Mouse (Mus musculus): Measurements from ENCODE around the gene Polr3gl.
"Not testable (repeated sequence)": the region's sequence is repeated elsewhere in the genome, so short reads cannot be mapped to it uniquely, and the experiment has no call there.

Polr3gl gene

GRCm38 (mm10) chr3:96593790-96594560, at the start of gene Polr3gl:
Gene Polr3gl, minus strand, starts transcription at chr3:96594181.
- peak; percentile 94 for DNase-seq (ENCODE audit: low read depth)

- DNase-seq (ENCODE audit: low read depth): peak; percentile 61
Observed at GRCm38 (mm10) chr3:96639219-96639618, 45.2 kb upstream of the Polr3gl start.

- no peak for DNase-seq (ENCODE audit: low read depth)
Observed at GRCm38 (mm10) chr3:96636448-96636847, 42.5 kb upstream of the Polr3gl start.

DNA sequence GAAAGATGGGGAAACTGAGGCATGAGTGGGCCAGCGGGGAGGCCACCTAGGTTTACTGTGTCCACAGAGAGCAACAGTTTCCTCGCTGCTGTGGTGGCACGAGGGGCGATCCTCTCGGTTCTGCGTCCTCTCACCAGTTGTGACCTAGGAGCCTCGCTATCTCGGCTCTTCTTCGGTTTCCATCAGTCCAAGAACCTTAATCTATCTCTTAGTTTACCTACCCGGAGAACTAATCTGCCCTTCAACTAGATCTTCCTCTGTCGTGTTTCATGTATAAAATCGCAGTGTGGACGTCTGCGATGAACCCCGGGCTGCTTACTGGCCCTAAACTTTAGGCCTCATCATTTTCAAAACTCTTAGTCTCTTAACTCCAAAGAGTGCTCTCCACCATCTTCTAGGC, 41.9 kb upstream of the Polr3gl start:
- DNase-seq (ENCODE audit: low read depth): peak; percentile 16

DNA sequence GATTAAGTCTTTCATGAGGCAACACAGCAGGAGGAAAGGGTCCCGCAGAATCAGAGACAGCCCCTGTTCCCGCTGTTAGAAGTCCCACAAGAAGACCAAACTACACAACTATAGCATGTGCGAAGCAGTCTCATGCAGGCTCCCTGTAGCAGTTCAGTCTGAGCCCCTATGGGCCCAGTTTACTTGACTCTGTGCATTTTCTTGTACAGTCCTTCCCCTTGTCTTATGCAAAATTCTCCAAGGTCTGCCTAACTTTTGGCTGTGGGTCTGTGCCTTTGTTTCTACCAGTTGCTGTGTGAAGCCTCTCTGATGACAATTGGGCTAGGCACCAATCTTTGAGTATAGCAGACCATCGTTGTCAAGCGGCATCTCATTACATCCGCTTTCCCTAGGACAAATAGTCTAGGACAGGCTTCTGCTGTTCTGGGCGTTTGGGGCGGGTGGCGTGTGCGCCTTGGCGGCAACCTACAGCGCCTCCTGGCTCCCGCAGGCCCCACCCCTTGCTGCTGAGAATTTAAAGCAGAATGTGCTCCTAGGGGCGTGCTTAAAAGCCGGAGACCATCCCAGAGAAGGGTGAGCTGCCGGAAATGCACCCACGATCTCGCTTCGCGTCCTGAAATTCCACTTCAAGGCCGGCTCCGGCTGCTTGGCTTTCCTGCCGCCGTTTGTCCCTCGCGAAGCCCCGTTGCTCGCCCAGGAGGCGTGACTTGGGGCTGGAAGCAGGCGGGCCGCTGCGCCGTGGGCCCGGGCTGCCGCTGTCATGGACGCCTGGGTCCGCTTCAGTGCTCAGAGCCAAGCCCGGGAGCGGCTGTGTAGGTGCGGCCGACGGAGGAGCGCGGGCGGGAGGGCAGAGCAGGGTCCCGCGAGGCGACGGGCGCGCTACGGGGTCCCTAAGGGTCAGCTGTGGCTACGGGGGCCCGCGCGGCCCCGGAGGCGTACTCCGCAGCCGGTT, 41.2 kb upstream of the Polr3gl start, which contains the start of the genes Pex11b and Gm42957:
TSS of gene Pex11b (plus strand) at position 449 of the 952 bp plus-strand sequence.
TSS of gene Gm42957 (plus strand) at position 547 of the 952 bp plus-strand sequence.
- peak; percentile 72 for DNase-seq (ENCODE audit: low read depth)

DNA sequence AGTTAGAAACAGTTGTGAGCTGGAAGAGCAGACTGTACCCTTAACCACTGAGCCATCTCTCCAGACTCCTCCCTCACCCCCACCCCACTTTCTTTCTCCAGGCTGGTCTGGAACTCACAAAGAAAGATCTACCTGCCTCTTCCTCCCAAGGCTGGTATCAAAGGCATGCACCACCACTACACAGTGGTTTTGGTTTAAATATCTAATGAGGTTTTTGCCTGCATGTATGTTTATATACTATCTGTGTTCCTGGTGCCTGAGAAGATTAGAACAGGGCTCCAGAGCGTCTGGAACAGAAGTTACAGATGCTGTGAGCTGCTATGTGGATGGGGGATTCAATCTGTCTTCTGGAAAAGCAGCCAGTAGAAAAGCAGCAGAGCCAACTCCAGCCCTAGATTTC, 40.0 kb upstream of the Polr3gl start:
- DNase-seq (ENCODE audit: low read depth): peak; percentile 13

- DNase-seq (ENCODE audit: low read depth): no peak
Observed at GRCm38 (mm10) chr3:96632058-96632457, 38.1 kb upstream of the Polr3gl start.

GRCm38 (mm10) chr3:96629729-96630600, 36.0 kb upstream of the Polr3gl start, which contains the start of gene Rbm8a:
Gene Rbm8a, plus strand, starts transcription at chr3:96629933.
- peak; percentile 99 for DNase-seq (ENCODE audit: low read depth)

GRCm38 (mm10) chr3:96623201-96623600, 29.2 kb upstream of the Polr3gl start:
- no peak for DNase-seq (ENCODE audit: low read depth)

GRCm38 (mm10) chr3:96617941-96618340, 24.0 kb upstream of the Polr3gl start:
- no peak for DNase-seq (ENCODE audit: low read depth)

- no peak for DNase-seq (ENCODE audit: low read depth)
Observed at GRCm38 (mm10) chr3:96606618-96607017, 12.6 kb upstream of the Polr3gl start.

GRCm38 (mm10) chr3:96606007-96606406, 12.0 kb upstream of the Polr3gl start:
- not testable (repeated sequence) for DNase-seq (ENCODE audit: low read depth)

DNA sequence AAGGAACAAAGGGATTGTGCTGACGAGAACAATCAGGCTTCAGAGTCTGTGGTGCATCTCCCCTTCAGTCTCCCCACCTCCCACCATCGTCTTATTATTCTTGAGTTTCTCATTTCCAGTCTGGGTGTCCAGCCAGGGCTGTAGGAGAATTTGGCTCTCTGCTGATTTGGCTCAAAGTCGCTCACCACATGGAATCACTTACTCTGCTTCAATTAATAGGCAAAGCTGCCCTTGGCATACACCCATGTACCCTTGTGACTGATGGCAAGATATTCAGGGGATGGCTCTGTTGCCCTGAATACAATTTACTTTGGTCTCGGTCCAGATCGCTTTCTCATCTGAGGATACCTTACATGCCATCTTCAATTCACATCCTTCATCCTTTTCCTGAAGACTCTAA, 9.3 kb upstream of the Polr3gl start:
- no peak for DNase-seq (ENCODE audit: low read depth)

- no peak for DNase-seq (ENCODE audit: low read depth)
Observed at GRCm38 (mm10) chr3:96602704-96603084, 8.7 kb upstream of the Polr3gl start.

DNA sequence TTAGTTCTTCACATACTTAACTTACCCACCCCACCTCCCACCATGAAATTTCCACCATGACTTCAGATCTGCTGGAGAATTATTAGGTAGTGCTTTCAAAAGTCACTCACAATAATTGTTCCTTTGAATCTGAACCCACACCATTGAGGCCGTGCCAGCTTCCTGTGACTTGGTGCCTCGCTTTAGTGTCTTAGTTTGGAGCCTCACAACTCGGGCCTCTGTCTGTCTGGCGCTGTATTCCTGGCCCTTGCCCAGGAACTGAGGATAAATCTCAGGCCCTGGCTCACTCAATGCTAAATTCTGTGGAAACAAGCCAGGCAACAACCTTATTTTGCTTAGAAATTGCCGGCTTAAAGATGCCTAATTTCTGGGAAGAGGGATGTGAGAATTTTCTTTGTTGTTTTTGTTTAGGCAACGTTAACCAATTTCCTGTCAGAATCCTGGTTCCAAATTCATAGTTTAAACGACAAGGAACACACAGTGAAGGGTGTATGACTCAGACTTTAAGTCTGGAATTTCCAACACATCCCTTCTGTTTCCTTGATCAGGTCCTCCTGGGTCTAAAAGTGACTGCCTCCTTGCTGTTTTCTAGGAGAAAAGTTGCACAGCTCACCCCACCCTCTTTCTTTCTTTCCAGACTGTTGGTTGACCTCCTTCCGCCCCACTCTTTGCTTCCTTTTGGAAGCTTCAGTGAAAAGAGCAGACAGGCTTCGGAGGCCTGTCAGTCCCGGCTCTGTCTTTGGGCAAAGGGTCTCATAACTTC, 8.1 kb upstream of the Polr3gl start:
- DNase-seq (ENCODE audit: low read depth): no peak

DNA sequence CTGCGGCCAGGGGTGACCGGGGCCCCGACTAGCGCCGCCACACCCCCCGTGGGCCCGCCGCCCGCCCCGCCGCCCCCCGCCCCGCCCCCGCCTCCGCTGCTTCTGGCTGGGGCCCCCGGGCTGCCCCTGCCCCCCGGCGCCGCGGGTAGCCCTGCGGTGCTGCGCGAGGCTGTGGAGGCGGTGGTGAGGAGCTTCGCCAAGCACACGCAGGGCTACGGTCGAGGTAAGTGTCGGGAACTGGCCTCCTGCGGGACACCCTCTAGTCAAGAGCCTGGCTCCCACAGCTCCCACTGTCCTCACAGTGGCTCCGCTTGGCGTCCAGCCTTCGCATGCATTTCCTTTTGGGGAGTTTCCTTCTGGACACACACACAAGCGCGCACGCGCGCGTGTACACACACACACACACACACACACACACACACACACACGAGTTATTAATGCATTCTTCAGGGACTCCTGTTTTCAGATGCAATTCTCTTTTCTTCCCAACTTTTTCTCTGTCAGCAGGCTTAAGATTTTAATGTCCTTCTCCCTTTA, 7.3 kb upstream of the Polr3gl start:
- no peak for DNase-seq (ENCODE audit: low read depth)

DNA sequence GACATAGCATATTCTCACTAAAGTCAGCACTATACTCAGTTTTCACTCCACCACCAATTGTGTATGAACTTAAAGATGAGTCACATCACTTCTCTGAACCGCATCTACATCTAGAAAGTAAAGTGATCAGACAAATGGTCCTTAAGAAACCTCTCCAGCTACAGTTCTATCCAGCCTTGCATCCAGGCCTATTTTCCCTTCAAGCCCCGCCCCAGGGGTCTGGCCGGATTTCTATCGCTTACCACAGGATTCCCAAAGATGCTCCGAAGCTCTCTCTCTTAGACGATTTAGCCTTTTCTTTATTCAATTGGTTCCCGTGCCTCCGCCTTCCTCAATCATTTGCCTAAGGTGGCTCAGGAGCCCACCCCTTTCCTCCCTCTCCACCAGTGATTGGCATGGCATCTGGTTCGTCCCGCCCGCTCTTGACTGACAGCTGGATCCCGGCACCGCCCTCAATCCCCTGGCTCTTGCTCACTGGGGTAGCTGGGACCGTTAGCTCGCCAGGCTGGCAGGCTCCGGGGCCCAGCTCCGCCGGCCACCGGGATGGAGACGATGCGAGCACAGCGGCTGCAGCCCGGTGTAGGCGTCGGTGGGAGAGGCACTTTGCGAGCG, 6.8 kb upstream of the Polr3gl start, which contains the start of gene Lix1l:
TSS of gene Lix1l (plus strand) at position 511 of the 612 bp plus-strand sequence.
- DNase-seq (ENCODE audit: low read depth): peak; percentile 85

- no peak for DNase-seq (ENCODE audit: low read depth)
Observed at GRCm38 (mm10) chr3:96599411-96599810, 5.4 kb upstream of the Polr3gl start.

GRCm38 (mm10) chr3:96599069-96599393, 5.0 kb upstream of the Polr3gl start:
- DNase-seq (ENCODE audit: low read depth): no peak
